Mouse (Mus musculus) natural killer cell, adult 2 months (primary cell): ENCODE measurements around the gene Sec22c.

Experiments
- DNase-seq, 2 experiments: peaks; one replicate each; pipeline ENCODE4 v3.0.0; 2022; ENCODE audit warnings: low spot score in 2 of 2

Sec22c gene

GRCm38 (mm10) chr9:121653668-121654067 is 51.6 kb downstream of the Sec22c start:
- no peak for DNase-seq

GRCm38 (mm10) chr9:121647026-121647425 is 58.3 kb downstream of the Sec22c start:
- DNase-seq: peak; percentile 25 to 27

- no peak for DNase-seq
Observed at GRCm38 (mm10) chr9:121644855-121645254, 60.4 kb downstream of the Sec22c start.

- peak; percentile 67 to 80 for DNase-seq
Observed at GRCm38 (mm10) chr9:121642401-121643181, 62.7 kb downstream of the Sec22c start, which contains the start of gene Vipr1. Vipr1 (plus strand) TSS chr9:121642716.

GRCm38 (mm10) chr9:121642001-121642400 is 63.3 kb downstream of the Sec22c start, which contains the start of gene Lyzl4:
Lyzl4 (minus strand) TSS chr9:121642096.
- DNase-seq: peak; percentile 56 to 66

- no peak for DNase-seq
Observed at GRCm38 (mm10) chr9:121641235-121641915, 63.9 kb downstream of the Sec22c start.

- no peak for DNase-seq
Observed at GRCm38 (mm10) chr9:121639790-121640189, 65.5 kb downstream of the Sec22c start.

- DNase-seq: no peak
Observed at GRCm38 (mm10) chr9:121635835-121636576, 69.3 kb downstream of the Sec22c start.

- DNase-seq: no peak
Observed at GRCm38 (mm10) chr9:121633306-121633705, 72.0 kb downstream of the Sec22c start.

- DNase-seq: no peak
Observed at GRCm38 (mm10) chr9:121632891-121633290, 72.4 kb downstream of the Sec22c start.

GRCm38 (mm10) chr9:121631946-121632345 is 73.3 kb downstream of the Sec22c start:
- DNase-seq: no peak

- DNase-seq: no peak
Observed at GRCm38 (mm10) chr9:121630627-121631026, 74.7 kb downstream of the Sec22c start.
